8 mouse cellular contexts compared by ENCODE assay signal in the genomic region with DNA sequence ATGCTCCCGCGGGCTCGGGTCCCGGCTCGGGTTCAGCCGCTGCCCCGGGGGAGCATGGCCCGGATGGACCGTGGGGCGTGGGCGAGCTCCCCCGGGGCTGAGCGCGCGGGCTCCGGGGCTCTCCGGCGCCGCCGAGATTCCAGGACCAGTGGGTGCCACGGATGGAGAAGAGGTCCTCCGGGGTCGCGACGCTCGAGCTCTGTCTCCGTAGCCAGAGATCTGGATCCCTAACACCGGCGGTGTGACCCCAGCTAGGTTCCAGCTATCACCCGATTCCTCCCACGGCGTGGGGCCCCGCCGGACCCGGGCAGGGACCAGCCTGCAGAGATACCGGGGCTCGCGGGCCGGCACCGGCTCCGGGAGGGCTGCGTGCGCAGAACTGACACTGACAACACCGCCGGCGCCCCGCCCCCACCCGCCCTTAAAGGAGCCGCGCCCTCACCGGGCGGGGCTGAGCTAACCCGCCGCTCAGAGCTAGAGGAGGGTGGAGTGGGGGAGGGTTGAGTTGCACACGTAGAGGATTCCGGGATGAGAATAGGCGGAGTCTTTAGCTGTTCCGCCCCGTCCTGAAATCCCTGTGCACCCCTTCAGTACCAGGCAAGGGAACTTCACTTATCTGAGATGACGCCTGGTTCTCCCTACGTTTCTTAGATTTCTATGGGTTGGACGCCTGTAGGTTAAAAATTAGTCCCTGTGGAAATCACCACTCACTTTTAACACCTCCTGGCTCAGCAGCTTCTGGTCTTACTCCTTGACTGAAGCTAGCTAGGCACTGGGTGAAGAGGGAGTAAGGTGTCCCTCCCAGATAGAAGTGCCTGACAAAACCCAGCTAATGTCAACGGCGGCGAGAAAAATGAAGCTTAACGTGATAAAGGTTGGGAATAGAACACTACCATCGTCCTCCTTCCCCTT. TPM values are rescaled to one million over a fixed set of nuclear protein-coding genes. Genes with fewer than 3 reads are reported as not detected.
A peak's percentile ranks its signal among the peaks of the same experiment; 100 is the strongest.
DNase-seq lines count a peak whose midpoint lies in the region; ATAC-seq and TF ChIP-seq lines count a peak whose summit lies in the region.

A gene (minus strand): TSS at position 399 of the 912 bp plus-strand sequence.

- peak within 1 kb of the TSS; percentile 80 for H3K9ac ChIP-seq in CH12.LX (ENCODE audit: insufficient read depth, low read depth)
- peak within 1 kb of the TSS; percentile 94 for H3K9ac ChIP-seq in forebrain, embryonic 12.5 days
- peak within 1 kb of the TSS; percentile 88 for H3K9ac ChIP-seq in heart, postnatal 0 days (replicated peaks; ENCODE audit: low read depth, low read length)
- H3K9ac ChIP-seq in liver, embryonic 16.5 days (ENCODE audit: low read depth, low read length), result peak within 1 kb of the TSS; percentile 98
- H3K9ac ChIP-seq in neural tube, embryonic 14.5 days (replicated peaks; ENCODE audit: low read depth, low read length), result peak within 1 kb of the TSS; percentile 95

- TF ChIP-seq POLR2A in CH12.LX (IDR thresholded peaks at IDR 0.05; ENCODE audit: low read depth, low read length), result peak; percentile 69

- no peaks in the 10 kb centered on the region for H3K79me2 ChIP-seq in CH12.LX (replicated peaks; ENCODE audit: control insufficient read depth, extremely low read depth, insufficient read depth, poor library complexity, severe bottlenecking)

- peak; percentile 38; the same call in 1 of the 2 replicates for TF ChIP-seq EP300 in CH12.LX (IDR thresholded peaks at IDR 0.05; ENCODE audit: low read length)
- TF ChIP-seq EP300 in heart, postnatal 0 days (IDR thresholded peaks at IDR 0.05; ENCODE audit: low read depth), result peak; percentile 86; the same call in 1 of the 2 replicates

- peaks cover 17 to 23% of the 10 kb centered on the region in 2 experiments for H3K36me3 ChIP-seq in CH12.LX (replicated peaks in 1 of 2; ENCODE audit: control insufficient read depth in 1 of 2, insufficient read depth in 1 of 2, low read length in 1 of 2)
- peaks cover 15% of the 10 kb centered on the region for H3K36me3 ChIP-seq in forebrain, embryonic 12.5 days (replicated peaks)
- H3K36me3 ChIP-seq in heart, postnatal 0 days (replicated peaks; ENCODE audit: control insufficient read depth, insufficient read depth, low read length), result peaks cover 18% of the 10 kb centered on the region
- H3K36me3 ChIP-seq in liver, embryonic 16.5 days (ENCODE audit: control insufficient read depth, insufficient read depth), result peaks cover 17% of the 10 kb centered on the region
- H3K36me3 ChIP-seq in neural tube, embryonic 14.5 days (ENCODE audit: control insufficient read depth, insufficient read depth, low read length), result peaks cover 12% of the 10 kb centered on the region

- no peak for TF ChIP-seq RAD21 in CH12.LX (IDR thresholded peaks at IDR 0.05; ENCODE audit: low read depth, low read length)

- peak within 1 kb of the TSS; percentile 85 for H3K4me2 ChIP-seq in CH12.LX (ENCODE audit: insufficient read depth, low read depth, poor library complexity, severe bottlenecking)
- peak within 1 kb of the TSS; percentile 94 for H3K4me2 ChIP-seq in forebrain, embryonic 12.5 days
- H3K4me2 ChIP-seq in heart, postnatal 0 days (ENCODE audit: low read depth, low read length), result peak within 1 kb of the TSS; percentile 89
- peak within 1 kb of the TSS; percentile 91 for H3K4me2 ChIP-seq in liver, embryonic 16.5 days (ENCODE audit: low read depth, low read length)
- H3K4me2 ChIP-seq in neural tube, embryonic 14.5 days (ENCODE audit: low read depth, low read length), result peak within 1 kb of the TSS; percentile 91

- TF ChIP-seq CTCF in CH12.LX (conservative IDR thresholded peaks at IDR 0.05 in 1 of 2, IDR thresholded peaks at IDR 0.05 in 1 of 2; ENCODE audit: low read depth in 2 of 2, low read length in 2 of 2), result no peak
- no peak for TF ChIP-seq CTCF in heart, postnatal 0 days (IDR thresholded peaks at IDR 0.05; ENCODE audit: low read depth)

- H3K4me3 ChIP-seq in CH12.LX (replicated peaks in 1 of 3; ENCODE audit: low read depth in 2 of 3, low read length in 2 of 3, poor library complexity in 1 of 3), result peak within 1 kb of the TSS; percentile 77 to 87 (median 85)
- peak within 1 kb of the TSS; percentile 86 for H3K4me3 ChIP-seq in forebrain, embryonic 12.5 days (replicated peaks)
- H3K4me3 ChIP-seq in heart, postnatal 0 days (ENCODE audit: low read depth, low read length), result peak within 1 kb of the TSS; percentile 96
- peak within 1 kb of the TSS; percentile 97 for H3K4me3 ChIP-seq in liver, embryonic 16.5 days (ENCODE audit: low read depth, low read length)
- peak within 1 kb of the TSS; percentile 76 for H3K4me3 ChIP-seq in neural tube, embryonic 14.5 days (ENCODE audit: low read depth, low read length)

- ATAC-seq in forebrain, embryonic 12.5 days (ENCODE audit: low FRiP score), result peak; percentile 98
- peak; percentile 99 for ATAC-seq in heart, postnatal 0 days (ENCODE audit: insufficient read depth, low read depth)
- ATAC-seq in liver, embryonic 16.5 days (ENCODE audit: low read depth), result peak; percentile 97
- ATAC-seq in neural tube, embryonic 14.5 days (ENCODE audit: low read depth), result peak; percentile 98

- WGBS in forebrain, embryonic 12.5 days, result under 1% methylated on average over 67 of the region's 67 CpGs
- under 1% methylated on average over 67 of the region's 67 CpGs for WGBS in heart, postnatal 0 days
- WGBS in liver, embryonic 16.5 days (ENCODE audit: insufficient replicate concordance), result under 1% methylated on average over 67 of the region's 67 CpGs
- WGBS in neural tube, embryonic 14.5 days, result under 1% methylated on average over 67 of the region's 67 CpGs

- dilution Hi-C loops in CH12.LX (cut with MboI; ENCODE audit: extremely low pct_ligation_motif_present, extremely low pct_unique_long_range_greater_than_20kb, low sequenced_read_pairs), result no loop called here

- H3K4me1 ChIP-seq in CH12.LX (ENCODE audit: control insufficient read depth in 1 of 2, insufficient read depth in 2 of 2), result peaks cover 7 to 39% of the 10 kb centered on the region in 2 experiments; a peak in 3 of 4 replicates
- peaks cover 32% of the 10 kb centered on the region for H3K4me1 ChIP-seq in forebrain, embryonic 12.5 days
- H3K4me1 ChIP-seq in heart, postnatal 0 days (ENCODE audit: control insufficient read depth, insufficient read depth), result peaks cover 20% of the 10 kb centered on the region
- peaks cover 32% of the 10 kb centered on the region for H3K4me1 ChIP-seq in liver, embryonic 16.5 days (ENCODE audit: control insufficient read depth, low read depth, low read length)
- peaks cover 23% of the 10 kb centered on the region for H3K4me1 ChIP-seq in neural tube, embryonic 14.5 days (ENCODE audit: control insufficient read depth, insufficient read depth, low read length)

- in situ Hi-C loops in CH12.LX (cut with MboI; ENCODE audit: low pct_ligation_motif_present, low pct_unique_long_range_greater_than_20kb, low sequenced_read_pairs), result no loop called here

- peaks cover 4% of the 10 kb centered on the region for H3K27me3 ChIP-seq in CH12.LX (replicated peaks)
- no peaks in the 10 kb centered on the region for H3K27me3 ChIP-seq in forebrain, embryonic 12.5 days
- H3K27me3 ChIP-seq in heart, postnatal 0 days (ENCODE audit: control insufficient read depth, insufficient read depth, low read length), result no peaks in the 10 kb centered on the region
- H3K27me3 ChIP-seq in liver, embryonic 16.5 days (ENCODE audit: control insufficient read depth, insufficient read depth, low read depth, low read length), result no peaks in the 10 kb centered on the region
- H3K27me3 ChIP-seq in neural tube, embryonic 14.5 days (ENCODE audit: control insufficient read depth, insufficient read depth, low read length), result no peaks in the 10 kb centered on the region

- no peaks in the 10 kb centered on the region for H3K9me3 ChIP-seq in CH12.LX (replicated peaks; ENCODE audit: low read length)
- no peaks in the 10 kb centered on the region for H3K9me3 ChIP-seq in forebrain, embryonic 12.5 days
- no peaks in the 10 kb centered on the region for H3K9me3 ChIP-seq in heart, postnatal 0 days (replicated peaks; ENCODE audit: control insufficient read depth, low read length)
- no peaks in the 10 kb centered on the region for H3K9me3 ChIP-seq in liver, embryonic 16.5 days (replicated peaks; ENCODE audit: control insufficient read depth, low read length)
- H3K9me3 ChIP-seq in neural tube, embryonic 14.5 days (ENCODE audit: control insufficient read depth, low read length), result no peaks in the 10 kb centered on the region

- H3K27ac ChIP-seq in CH12.LX (ENCODE audit: insufficient read depth, low read depth), result no peak within 1 kb of the TSS
- H3K27ac ChIP-seq in forebrain, embryonic 12.5 days, result peak within 1 kb of the TSS; percentile 74
- H3K27ac ChIP-seq in heart, postnatal 0 days (ENCODE audit: low read depth), result peak within 1 kb of the TSS; percentile 77
- H3K27ac ChIP-seq in liver, embryonic 16.5 days (ENCODE audit: low read length), result peak within 1 kb of the TSS; percentile 87
- H3K27ac ChIP-seq in neural tube, embryonic 14.5 days (ENCODE audit: low read depth, low read length), result peak within 1 kb of the TSS; percentile 74

- DNase-seq in CH12.LX (ENCODE audit: extremely low read depth), result peak; percentile 90
- peak; percentile 95 for DNase-seq in c-Kit-positive CD71-positive TER-119-positive erythroid progenitor cells, embryonic 14.5 days (ENCODE audit: low spot score)
- DNase-seq in heart, postnatal 0 days (ENCODE audit: low spot score), result peak; percentile 99
- DNase-seq in kidney, postnatal 4 days, result peak; percentile 89 to 95
- DNase-seq in testis, postnatal 10 days (ENCODE audit: low spot score), result peak; percentile 89

TF ChIP-seq in CH12.LX, 34 proteins besides CTCF, POLR2A, EP300 and RAD21 (continues in another document):
- TF ChIP-seq MXI1 (IDR thresholded peaks at IDR 0.05; ENCODE audit: low read depth, low read length) (peak; percentile 73; the same call in 1 of the 2 replicates), ETS1 (conservative IDR thresholded peaks at IDR 0.05; ENCODE audit: low read depth, low read length) (peak; percentile 28; the same call in 1 of the 2 replicates), JUN (IDR thresholded peaks at IDR 0.05; ENCODE audit: insufficient read depth, low read depth, low read length) (no peak), HCFC1 (IDR thresholded peaks at IDR 0.05; ENCODE audit: low read depth, low read length) (peak; percentile 61), ZC3H11A (IDR thresholded peaks at IDR 0.05; ENCODE audit: low read depth, low read length) (no peak), SMC3 (IDR thresholded peaks at IDR 0.05; ENCODE audit: low read depth, low read length) (no peak), JUND (conservative IDR thresholded peaks at IDR 0.05; ENCODE audit: low read depth, low read length) (no peak)

RNA-seq across cellular contexts. Expression of the gene that starts here (rescaled TPM):
- 7.2 TPM in 2 replicates for total RNA-seq in CH12.LX (2012; rRNA removed)
- 2.5 and 2.9 TPM in 2 replicates for total RNA-seq in CH12.LX (2014; rRNA removed)
- 7.3 and 8.6 TPM in 2 replicates for polyA plus RNA-seq in CH12.LX (2012; ENCODE audit: insufficient read length, low read depth)
- polyA plus RNA-seq in forebrain, embryonic 12.5 days (2016; fragmentation: Nextera tagmentation; extraction: Ambion mirVana), result 16.5 and 16.9 TPM in 2 replicates
- total RNA-seq in heart, postnatal 0 days (2014; rRNA removed; ENCODE audit: low replicate concordance), result 14.5 and 16.8 TPM in 2 replicates
- polyA plus RNA-seq in heart, postnatal 0 days (2015; fragmentation: Nextera tagmentation; extraction: Ambion mirVana), result 4.7 and 5.0 TPM in 2 replicates
- 7.8 and 9.1 TPM in 2 replicates for polyA plus RNA-seq in liver, embryonic 16.5 days (2015; fragmentation: Nextera tagmentation; extraction: Ambion mirVana)
- polyA plus RNA-seq in neural tube, embryonic 14.5 days (2014; fragmentation: Nextera tagmentation; extraction: Ambion mirVana), result 19.0 and 21.9 TPM in 2 replicates
